Mouse (Mus musculus): ENCODE data around the gene Borcs5.

Gene Borcs5

DNA sequence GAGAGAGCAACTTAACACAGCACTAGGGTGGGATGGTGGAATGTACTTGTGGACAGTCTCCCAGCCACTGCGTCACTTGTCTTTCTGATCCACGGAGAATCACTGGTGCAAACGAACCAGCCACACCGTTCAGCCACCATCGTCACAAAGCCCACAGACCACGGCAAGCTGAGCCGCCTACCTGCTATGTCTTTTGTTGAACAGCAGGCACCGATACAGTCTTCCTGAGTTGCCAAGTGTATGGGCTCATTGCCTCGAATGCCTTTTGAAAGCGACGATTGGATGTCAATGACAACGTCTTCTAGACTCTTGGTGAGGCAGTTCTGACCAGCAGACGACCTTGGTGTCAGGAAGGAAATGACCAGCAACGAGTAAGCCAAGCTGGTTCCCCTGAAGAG lies 17.8 kb upstream of the Borcs5 start:
- in situ Hi-C loops (cut with MboI; ENCODE audit: unreplicated experiment in 2 of 2), result no loop called here

DNA sequence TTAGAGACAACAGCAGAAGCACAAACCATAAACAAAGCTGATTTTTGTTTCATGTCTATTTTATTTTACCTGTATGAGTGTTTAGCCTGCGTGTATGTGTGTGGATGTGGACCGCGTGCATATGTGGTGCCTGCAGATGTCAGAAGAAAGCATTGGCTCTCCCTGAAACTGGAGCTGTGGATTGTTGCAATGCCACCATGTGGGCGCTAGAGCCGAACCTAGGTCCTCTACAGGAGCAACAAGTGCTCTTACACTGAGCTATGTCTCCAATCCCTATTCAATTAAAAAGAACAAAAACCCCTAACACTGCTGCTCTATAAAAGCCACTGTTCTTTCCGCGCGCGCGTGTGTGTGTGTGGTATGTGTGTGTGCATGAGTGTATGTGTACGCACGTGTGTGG lies 13.9 kb upstream of the Borcs5 start:
- in situ Hi-C loops (cut with MboI; ENCODE audit: unreplicated experiment in 2 of 2), result no loop called here

DNA sequence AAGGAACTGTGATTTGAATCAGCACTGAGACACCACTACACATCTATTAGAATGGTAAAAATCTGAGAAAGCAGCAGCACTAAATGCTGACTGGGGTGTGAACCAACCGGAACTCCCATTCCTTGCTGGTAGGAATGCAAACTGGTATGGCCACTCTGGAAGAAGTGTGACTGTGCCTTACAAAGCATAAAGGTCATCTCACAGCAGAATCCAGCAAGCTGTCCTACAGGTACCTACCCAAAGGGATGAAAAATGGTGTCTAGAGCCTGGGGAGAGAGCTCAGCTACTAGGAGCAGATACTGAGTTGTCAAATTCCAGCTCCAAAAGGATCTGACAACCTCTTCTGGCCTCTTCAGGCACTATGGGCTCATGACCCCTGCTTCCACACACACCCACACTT lies 12.7 kb upstream of the Borcs5 start:
- in situ Hi-C loops (cut with MboI; ENCODE audit: unreplicated experiment in 2 of 2), result no loop called here

DNA sequence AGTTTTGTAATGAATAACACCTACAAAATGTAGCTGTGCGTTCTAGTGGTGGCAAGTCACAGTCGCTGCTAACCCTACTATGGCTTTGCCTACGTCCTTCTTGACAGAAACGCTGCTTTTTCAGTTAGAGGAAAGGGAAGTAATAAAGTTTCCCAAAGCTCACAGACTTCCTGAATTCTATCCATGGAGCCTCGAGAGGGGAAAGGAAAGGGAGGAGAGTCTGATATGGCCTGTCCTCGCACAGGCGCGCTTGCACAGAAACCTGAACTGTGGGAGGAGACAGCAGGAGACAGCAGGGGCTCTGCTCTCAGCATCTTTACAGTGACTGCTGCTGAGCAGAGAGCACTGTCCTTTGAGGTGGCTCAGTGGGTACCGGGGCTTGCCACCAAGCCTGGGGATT lies 8.9 kb upstream of the Borcs5 start:
- in situ Hi-C loops (cut with MboI; ENCODE audit: unreplicated experiment in 2 of 2), result no loop called here

DNA sequence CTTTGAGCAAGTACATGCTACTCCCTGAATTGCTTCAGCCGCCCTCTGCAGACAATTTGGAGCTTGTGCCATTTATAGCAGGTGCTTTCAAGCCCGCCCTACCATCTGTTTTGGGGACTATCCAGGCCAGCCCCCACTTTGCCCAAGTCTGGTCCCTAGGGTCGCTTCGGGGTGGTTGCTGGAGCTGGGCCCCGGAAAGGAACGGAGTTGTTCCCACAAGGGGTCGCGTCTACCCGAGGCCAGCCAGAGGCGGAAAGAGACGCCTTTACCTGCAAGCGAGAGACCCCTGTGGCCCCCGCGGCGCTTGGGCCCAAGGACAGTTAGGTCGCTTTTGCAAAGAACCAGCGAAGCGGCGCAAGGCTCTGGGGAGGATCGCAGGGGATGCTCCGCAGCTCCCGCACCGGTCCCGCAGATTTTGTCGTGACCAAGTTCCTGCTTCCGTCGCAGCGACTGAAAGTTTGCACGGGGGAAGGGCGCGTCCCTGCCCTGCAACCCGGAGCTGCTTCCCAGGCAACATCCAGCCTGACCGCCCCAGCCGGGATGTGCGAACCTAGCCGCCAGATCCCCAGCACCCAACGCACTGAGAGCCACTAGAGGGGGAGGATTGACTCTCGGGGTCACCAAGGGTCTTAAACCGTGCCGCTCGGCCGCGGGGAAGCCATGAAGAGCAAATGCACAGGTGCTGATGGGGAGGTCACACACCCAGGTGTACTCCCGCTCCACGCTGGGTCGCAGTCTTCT lies 7.2 kb upstream of the Borcs5 start, which contains the start of gene Mansc1:
TSS of gene Mansc1 (minus strand) at position 542 of the 741 bp plus-strand sequence.
- in situ Hi-C loops (cut with MboI; ENCODE audit: unreplicated experiment in 2 of 2), result no loop called here

DNA sequence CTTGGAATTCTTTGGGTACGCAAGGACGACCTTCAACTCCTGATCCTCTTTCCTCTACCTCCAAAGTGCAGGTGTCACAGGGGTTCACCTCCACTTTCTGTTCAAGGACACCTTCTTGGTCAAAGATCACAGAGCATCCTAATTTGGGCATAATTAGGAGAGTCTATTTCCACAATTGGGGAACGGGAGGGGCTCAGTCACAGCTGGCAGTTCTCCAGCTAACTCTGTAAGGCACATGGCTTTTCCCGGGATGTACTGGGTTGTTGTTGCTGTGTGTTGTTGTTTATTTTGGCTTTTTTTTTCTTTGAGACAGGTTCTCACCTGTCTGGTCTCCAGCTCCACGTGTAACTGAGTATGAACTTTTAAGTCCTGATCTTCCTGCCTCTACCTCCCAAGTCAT lies 6.6 kb upstream of the Borcs5 start:
- in situ Hi-C loops (cut with MboI; ENCODE audit: unreplicated experiment in 2 of 2), result no loop called here

DNA sequence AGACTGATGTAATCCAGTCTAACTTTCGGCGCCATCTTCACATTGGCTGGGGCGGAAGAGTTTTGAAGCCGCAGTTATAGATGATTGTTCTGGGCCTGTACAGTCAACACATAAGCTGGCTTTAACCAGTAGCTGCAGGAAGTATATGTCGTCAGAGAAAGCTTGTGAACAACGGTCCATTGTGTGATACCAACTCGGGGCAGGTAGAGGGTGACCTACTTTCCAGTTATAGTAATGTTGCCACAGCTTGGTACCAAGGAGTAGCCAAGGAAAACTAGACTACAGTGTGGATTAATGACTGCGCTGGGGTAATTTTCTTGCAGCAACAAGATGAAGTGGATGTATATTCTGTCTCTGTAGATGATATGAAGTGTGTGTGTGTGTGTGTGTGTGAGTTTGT lies 5.8 kb upstream of the Borcs5 start:
- in situ Hi-C loops (cut with MboI; ENCODE audit: unreplicated experiment in 2 of 2), result no loop called here

DNA sequence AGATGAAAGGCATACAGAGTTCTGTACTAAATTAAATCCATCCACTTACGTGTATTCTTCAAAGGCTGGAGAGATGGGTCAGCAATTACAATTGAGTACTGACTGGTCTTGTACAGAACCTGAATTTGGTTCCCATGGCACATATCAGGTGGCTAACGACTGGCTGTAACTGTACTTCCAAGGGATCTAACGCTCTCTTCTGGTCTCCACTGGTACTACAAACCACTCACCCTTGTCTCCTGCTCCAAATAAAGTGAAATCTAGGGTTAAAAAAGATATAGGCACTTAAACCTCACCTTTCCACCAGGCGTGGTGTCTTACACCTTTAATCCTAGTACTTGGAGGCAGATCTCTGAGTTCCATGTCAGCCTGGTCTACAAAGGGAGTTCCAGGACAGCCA lies 2.8 kb upstream of the Borcs5 start:
- in situ Hi-C loops (cut with MboI; ENCODE audit: unreplicated experiment in 2 of 2), result no loop called here

DNA sequence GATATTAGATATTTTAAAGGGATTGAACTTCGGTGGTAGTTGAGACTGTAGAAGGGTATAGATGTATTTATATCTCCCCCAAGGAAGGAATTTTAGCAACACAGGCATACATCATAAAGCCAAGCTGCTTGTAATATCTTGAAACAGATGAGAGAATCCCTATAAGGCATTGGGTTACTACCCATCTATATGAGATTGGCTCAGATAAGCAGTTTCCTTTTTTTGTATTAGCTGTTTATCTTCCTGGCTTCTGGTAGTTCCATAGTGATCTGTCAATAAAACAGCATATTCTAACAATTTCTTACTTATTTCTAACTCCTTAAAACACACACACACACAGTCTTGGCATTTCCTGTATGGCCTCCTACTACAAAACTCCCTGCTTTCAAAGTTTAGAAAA lies 590 bp downstream of the Borcs5 start:
- in situ Hi-C loops (cut with MboI; ENCODE audit: unreplicated experiment in 2 of 2), result no loop called here

DNA sequence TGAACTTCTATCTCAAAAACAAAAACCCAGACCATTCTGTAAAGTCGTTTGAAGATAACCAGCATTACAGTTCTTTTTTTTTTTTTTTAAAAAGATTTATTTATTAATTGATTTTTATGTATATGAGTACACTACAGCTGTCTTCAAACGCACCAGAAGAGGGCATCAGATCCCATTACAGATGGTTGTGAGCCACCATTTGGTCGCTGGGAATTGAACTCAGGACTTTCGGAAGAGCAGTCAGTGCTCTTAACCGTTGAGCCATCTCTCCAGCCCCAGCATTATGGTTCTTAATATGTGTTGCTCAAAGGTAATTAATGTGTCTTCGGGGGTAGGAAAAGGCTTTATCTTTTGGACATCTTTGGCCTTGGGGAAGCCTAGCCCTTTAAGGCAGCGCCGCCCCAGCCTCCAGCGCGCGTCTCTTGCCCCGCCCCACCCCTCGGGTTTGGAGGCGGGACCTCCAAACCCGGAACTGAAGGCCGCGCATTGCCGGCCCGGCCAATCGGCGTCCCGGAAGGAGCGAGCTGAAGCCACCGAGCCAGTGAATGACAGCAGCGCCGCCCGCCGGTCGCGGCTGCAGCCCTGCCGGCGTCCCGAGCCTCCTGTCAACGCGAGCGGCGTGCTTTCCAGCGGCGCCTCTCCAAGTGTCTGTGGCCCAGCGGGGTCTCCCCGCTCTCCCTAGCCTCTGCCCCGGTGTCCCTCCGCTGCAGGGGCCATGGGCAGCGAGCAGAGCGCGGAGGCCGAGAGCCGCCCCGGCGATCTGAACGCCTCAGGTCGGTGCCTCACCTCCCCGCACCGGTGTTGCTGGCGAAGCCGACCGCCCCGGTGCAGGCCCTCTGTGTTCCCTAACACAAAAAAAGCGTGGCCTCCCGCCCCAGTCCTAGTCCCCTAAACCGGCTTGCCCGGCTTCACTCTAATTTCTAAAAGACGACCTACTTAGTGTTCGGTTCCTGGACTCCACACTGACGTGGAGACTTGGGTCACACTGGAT lies 1.5 kb downstream of the Borcs5 start:
- in situ Hi-C loops (cut with MboI; ENCODE audit: unreplicated experiment in 2 of 2), result no loop called here

DNA sequence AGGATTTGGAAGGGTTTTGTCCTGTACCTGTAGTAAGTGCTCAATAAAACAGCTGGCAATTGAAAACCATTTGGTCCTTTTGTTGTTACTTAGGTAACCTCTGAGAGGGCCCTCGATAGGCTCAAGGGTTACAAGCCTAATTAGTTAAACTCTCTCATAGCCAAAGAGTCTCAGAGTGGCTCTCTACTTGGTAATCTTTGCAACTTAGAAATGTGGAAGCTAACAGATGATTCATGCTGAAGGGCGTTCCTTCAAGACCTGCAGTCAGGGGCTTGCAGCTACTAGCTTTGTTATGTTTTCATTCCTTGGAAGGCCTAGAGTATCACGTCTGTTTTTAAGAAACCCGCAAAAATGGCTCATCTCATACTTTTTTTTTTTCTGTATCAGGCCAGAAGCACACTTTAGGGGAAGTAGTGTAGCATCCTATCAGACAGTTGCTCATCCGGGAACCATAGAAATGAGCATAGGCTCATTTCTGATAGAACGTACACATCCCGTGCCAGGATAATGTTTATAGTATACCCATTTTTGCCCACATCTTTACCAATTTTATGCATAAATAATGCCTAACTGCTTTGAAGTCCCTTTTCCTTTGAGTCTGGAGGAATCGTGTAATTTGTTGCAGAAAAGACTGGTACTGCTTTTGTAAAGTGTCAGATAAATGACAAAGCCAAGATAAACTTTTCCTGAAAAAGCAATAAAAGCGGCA lies 2.6 kb downstream of the Borcs5 start:
- in situ Hi-C loops (cut with MboI; ENCODE audit: unreplicated experiment in 2 of 2), result no loop called here

DNA sequence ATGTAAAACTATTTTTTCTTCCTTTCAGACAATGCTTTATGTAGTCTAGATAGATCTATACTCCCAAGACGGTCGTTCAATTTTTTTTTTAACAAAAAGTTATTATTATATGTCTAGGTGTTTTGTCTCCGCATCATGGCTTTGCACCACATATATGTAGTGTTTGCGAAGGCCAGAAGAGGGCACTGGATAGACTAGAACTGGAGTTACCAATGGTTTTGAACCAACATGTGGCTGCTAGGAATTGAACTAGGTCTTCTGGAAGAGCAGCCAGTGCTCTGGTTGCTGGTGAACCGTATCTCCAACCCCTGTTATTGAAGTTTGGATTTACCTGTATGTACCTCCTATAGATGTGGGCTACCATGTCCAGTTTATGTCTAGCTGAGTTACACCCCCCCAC lies 4.0 kb downstream of the Borcs5 start:
- in situ Hi-C loops (cut with MboI; ENCODE audit: unreplicated experiment in 2 of 2), result no loop called here

DNA sequence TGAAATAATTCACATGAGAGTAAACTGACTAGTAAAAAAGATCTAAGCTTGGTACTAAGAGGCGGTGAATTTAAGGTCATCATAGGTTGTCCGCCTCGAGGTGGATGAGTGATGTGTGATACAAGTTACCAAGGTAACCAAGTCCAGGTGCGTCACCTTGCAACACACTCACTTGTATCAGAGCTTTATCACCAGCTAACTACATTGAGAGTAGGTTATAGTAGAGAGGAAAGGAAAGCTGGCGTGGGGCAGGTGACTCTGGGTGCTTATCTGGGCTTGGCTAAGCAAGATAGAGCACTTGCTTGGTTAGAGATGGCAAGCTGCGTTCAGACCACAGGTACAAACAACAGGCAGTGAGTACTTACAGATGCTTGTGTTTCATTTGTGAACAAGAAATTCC lies 7.5 kb downstream of the Borcs5 start:
- in situ Hi-C loops (cut with MboI; ENCODE audit: unreplicated experiment in 2 of 2), result no loop called here

DNA sequence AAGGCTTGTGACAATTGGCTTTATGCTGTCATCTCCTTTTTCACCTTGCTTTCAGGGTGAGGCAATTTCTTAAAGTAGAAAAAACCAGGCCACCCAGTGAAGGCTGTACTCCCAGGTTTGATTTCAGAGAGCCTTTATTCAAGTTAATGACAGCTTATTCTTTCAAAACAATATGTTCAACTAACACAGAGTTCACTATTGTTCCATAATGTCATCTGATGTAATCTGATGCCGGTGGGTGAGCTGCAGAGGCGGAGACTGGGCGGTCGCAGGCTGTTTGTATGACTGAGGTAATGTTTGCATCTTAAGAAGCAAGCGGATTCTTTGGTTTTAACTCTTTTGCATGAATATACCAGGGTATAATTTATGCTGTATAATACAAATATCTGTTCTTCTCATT lies 8.3 kb downstream of the Borcs5 start:
- in situ Hi-C loops (cut with MboI; ENCODE audit: unreplicated experiment in 2 of 2), result no loop called here

DNA sequence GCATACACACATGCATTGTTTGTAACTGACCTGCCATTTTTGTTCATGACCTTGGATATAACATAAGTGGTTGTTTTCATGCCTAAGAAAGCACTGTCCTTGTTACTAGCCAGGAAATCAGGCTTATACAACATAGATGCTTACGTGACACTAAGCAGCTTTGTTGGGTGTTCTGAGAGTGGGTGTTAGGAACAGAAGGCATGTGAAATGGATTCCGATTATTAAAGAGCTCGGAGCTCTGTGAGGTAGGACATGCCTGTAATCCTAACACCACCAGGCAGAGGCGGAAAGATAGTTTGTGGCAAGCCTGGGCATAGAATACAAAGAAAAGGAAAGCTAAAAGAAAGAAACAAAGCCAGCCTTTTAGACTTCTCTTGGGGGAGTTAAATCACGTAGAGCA lies 9.0 kb downstream of the Borcs5 start:
- in situ Hi-C loops (cut with MboI; ENCODE audit: unreplicated experiment in 2 of 2), result no loop called here

DNA sequence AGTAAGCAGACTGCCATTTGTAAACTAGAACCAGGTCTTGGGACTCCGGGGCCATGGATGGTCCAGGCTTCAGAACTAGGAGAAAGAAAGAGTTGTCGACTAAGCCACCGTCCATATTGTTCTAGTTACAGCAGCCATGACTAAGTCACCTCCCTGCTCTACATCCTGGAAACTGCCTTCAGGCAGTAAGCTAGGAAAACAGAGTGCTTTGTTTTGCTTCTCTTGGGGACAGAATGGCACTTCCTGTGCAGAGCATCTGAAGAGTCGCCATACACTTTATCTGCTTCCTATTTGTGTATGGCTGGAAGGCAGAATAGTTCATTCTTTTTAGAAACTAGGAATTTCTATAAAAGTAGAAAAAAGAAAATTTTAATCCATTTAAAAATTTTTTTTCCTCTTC lies 17.2 kb downstream of the Borcs5 start:
- in situ Hi-C loops (cut with MboI; ENCODE audit: unreplicated experiment in 2 of 2), result loop anchor here in 1 of 2 experiments (5.0 kb wide), 2 partner anchors 206 to 291 kb away; no protein-coding TSS in a partner anchor

DNA sequence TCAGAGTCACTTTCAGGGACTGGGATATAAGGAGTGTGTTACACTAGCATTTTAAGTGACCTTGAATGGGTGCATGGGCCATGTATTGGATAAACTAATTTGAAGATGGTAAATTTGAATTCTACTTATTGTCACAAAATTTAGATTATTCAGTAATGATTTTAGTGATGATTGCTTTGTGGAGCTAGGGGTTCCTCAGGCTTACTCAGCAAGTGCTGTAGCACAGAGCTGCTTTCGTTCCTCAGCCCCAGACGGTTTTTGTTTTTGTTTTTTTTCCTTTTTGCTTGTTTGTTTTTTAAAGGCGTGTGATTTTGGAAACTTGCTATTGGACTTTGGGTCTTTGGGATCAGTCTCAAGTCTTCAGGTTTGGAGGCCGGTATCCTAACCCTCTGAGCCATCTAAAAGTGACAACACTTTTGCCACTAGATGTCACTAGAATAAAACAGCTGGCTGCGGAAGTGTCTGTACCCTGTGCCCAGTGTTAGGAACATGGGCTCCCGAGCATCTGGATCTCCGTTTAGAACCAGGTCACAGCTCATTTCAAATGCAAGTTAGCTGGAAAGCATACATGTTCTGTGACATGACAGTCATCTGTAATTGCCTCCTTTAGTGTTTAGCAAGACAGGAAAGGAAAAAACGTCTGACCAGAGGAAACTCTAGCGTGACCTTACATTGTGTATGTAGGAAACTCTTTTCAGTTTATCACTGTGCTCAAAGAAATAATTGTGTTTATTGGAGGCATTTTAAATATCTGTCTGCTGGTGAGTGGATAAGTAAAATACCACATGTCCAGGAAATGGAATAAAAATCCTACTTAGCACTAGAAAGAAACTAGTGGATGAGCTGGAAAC lies 20.0 kb downstream of the Borcs5 start:
- in situ Hi-C loops (cut with MboI; ENCODE audit: unreplicated experiment in 2 of 2), result loop anchor here in 1 of 2 experiments (5.0 kb wide), 2 partner anchors 203 to 288 kb away; no protein-coding TSS in a partner anchor

DNA sequence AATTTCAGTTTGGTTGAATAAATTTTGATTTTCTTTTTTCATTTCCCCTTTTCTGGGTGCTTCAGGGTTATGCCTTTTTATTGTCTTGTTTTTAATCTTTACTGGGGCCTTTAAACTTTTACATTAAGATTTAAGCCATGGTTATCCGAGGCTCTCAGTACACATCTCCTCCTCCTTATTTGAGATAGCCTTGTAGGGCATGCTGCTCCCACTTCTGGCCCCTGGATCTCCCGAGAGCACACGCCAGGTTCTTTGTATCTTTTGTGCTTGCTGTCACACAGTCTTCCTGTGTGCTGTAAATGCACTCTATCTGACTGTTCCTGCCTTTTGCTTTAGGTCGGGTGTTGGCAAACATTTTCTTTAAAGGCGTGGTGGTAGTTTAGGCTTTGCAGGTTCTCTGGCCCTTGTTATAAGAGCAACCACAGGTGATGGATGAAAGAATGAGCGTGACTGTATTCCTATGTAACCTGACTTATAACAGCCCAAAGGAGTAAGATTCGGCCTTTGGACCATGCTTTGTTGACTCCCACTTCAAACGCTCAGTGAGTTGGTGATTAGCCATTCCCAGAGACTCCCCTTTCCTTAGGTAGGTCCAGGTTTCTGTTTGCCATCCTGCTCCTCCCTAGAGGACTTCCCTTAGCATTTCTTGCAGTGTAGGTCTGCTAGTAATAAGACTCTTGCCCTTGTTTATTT lies 21.6 kb downstream of the Borcs5 start:
- in situ Hi-C loops (cut with MboI; ENCODE audit: unreplicated experiment in 2 of 2), result loop anchor here (5.0 to 10.0 kb wide), 4 partner anchors 144 to 304 kb away; no protein-coding TSS in a partner anchor

DNA sequence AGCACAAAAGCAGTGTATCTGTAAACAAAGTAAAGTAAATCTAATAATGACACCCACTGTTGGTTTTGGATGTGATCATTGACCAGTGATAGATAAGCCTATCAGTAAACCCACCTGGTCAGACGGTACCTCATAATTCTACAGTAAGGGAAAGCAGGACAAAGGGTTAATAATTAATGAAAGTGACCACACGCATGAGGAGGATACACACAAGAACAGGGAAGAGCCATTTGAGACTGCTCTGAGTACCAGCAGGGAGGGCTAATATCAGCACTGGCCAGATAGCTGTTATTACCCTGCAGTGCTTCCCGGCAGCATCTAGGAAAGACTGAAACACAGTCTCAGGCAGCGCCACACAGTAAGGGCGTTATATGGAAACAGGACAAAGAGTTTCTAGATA lies 25.3 kb downstream of the Borcs5 start:
- in situ Hi-C loops (cut with MboI; ENCODE audit: unreplicated experiment in 2 of 2), result loop anchor here (5.0 to 10.0 kb wide), 4 partner anchors 140 to 300 kb away; no protein-coding TSS in a partner anchor

Data from v-Abl transformed pro-B cells (cell line).